Mouse (Mus musculus) hindlimb bud, embryonic 11.5 days (tissue): ENCODE measurements at regions not wholly inside any gene's neighbourhood (a gene's known extent, or its start where the extent isn't known, plus 50 kb on each side); places are given as distances from the start of the nearest gene placed in this dataset.
"Not testable (repeated sequence)": the region's sequence is repeated elsewhere in the genome, so short reads cannot be mapped to it uniquely, and the experiment has no call there.

Experiments
- DNase-seq: peaks from one replicate; pipeline ENCODE4 v3.0.0-alpha.2; 2012; ENCODE audit warnings: low read depth, low spot score; ENCODE audit errors: extremely low spot score

GRCm38 (mm10) chrX:75734628-75735302 is 140.2 kb downstream of the Pls3 start:
- peak; percentile 57 for DNase-seq

DNA sequence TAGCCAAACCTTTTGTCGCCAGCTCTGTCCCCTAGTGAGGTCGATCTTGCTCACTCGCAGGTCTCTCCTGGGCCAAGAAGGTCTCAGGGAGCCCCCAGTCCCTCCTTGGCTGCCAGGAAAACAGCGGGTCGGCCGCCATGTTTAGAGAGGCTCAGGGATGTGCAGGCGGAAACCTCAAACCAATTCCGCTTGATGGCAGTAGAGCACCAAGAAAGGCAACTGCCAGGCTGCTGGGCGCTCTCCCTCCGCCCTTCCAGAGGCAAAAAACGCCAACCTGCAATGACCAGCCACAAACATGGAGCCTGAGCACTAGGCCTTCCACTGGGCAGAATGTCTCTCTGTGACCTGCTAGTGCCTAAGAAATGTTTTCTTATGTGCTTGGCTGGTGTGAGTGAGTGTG is 141.3 kb downstream of the Pls3 start:
- DNase-seq = not testable (repeated sequence)

GRCm38 (mm10) chrX:75729791-75730190 is 145.2 kb downstream of the Pls3 start:
- DNase-seq = not testable (repeated sequence)

DNA sequence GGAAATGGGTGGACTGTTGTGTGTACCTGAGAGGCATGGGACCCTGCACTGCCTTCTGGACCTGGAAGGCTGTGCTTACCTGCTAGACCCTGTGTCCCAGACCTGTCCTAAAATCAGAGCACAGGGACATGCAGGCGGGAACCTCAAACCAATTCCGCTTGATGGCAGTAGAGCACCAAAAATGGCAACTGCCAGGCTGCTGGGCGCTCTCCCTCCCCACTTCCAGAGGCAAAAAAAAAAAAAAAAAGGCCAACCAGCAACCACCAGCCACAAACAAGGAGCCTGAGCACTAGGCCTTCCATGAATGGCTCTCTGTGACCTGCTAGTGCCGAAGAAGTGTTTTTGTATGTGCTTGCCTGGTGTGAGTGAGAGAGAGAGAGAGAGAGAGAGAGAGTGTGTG is 146.5 kb downstream of the Pls3 start:
- no peak for DNase-seq

DNA sequence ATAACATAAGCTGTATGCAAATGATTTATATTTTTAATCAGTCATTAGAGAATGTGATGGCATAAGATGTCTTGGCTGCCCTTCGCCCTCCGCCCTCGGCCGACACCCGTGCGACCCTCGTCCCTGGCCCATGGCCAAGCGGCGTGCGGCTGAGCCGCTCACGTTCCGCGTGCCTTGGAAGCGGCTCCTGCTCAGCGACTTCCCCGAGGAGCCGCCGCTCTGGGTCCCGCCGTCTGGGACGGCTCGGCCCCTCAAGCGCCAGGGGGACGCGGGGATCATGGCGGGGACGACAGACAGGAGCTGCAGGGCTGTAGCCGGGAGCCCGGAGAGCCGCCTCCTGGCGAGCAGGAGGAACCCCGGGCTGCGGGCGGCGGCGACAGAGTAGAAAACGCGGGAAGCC is 145.5 kb upstream of the Rab39b start:
- not testable (repeated sequence) for DNase-seq

DNA sequence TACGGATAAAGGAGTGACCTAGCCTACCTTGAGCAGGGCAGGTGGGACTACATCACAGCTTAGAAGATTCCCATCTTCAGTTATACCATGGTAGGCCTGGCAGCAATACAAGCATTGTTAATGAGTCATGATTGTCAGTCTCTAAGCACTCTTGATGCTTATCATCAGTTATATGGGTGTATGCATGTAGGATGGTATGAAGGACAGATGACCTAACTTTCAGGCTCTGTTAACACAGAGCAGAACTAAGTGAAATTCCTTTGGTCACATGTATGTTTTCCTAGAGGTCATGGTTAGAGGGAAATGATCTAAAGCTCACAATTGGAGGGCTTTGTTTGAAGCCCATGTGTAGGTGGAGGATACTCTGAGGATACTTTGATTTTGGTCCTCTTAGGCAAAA is 121.9 kb upstream of the Rab39b start:
- DNase-seq = no peak

- not testable (repeated sequence) for DNase-seq
These were observed 97.2 kb upstream of the Rab39b start for GRCm38 (mm10) chrX:75675271-75675670.

GRCm38 (mm10) chrX:75673920-75674665 is 96.1 kb upstream of the Rab39b start:
- DNase-seq = peak; percentile 96

- DNase-seq = no peak
These were observed 95.5 kb upstream of the Rab39b start for GRCm38 (mm10) chrX:75673586-75673919.

GRCm38 (mm10) chrX:75672976-75673375 is 94.9 kb upstream of the Rab39b start:
- no peak for DNase-seq

GRCm38 (mm10) chrX:75667636-75668035 is 89.6 kb upstream of the Rab39b start:
- DNase-seq = no peak

- DNase-seq = no peak
These were observed 65.4 kb upstream of the Rab39b start for GRCm38 (mm10) chrX:75643402-75643801.
